Mouse (Mus musculus) heart, postnatal 0 days (tissue): ENCODE results near the gene Olfr635.

Experiments used
- CTCF ChIP-seq: IDR thresholded peaks from 2 replicates; pipeline ENCODE4 v1.5.1; 2016; ENCODE audit warnings: antibody characterized with exemption, control low read depth, low read depth
- EP300 ChIP-seq: IDR thresholded peaks from 2 replicates; pipeline ENCODE4 v1.6.1; 2016; ENCODE audit warnings: antibody characterized with exemption, low read depth

GRCm38 (mm10) chr7:104035145-104035544 lies 64.2 kb downstream of the Olfr635 start, which contains the start of gene Olfr641:
- TF ChIP-seq CTCF = no peak
- no peak for TF ChIP-seq EP300
